Mouse (Mus musculus) heart, adult 2 months (tissue): ENCODE results near the gene Itga1.

Experiments
- CTCF ChIP-seq: fragments of 200-600 bp; IDR thresholded peaks from 2 replicates; pipeline ENCODE4 v1.8.1; 2022; ENCODE audit warnings: antibody characterized with exemption, mild to moderate bottlenecking, moderate library complexity
- POLR2A ChIP-seq: fragments of 200-500 bp; IDR thresholded peaks from 2 replicates; pipeline ENCODE4 v1.6.1; 2011; ENCODE audit warnings: mild to moderate bottlenecking, low read depth, low read length, control low read depth; ENCODE audit not compliant: insufficient read depth

- TF ChIP-seq CTCF (no peak), POLR2A (no peak)
Measured at GRCm38 (mm10) chr13:115057555-115057954, 44.2 kb downstream of the Itga1 start.
